Mouse (Mus musculus) intestine, postnatal 0 days (tissue): ENCODE data around the gene Pak6. TPM values are rescaled to one million over a fixed set of nuclear protein-coding genes. Genes with fewer than 3 reads are reported as not detected.

Experiments
- ATAC-seq: fragments of 200-750 bp; cut with Nextera tagmentation; 2 replicates; pipeline ENCODE4 v1.8.0; 2017; ENCODE audit warnings: mild to moderate bottlenecking, moderate TSS enrichment, moderate library complexity
- H3K27ac ChIP-seq: fragments of 300-500 bp; sonication (generic); 2 replicates; pipeline ENCODE4 v1.5.1; 2014; ENCODE audit warnings: mild to moderate bottlenecking, low read depth, low read length, moderate library complexity
- H3K27me3 ChIP-seq: fragments of 300-500 bp; sonication (generic); replicated peaks from 2 replicates; pipeline ENCODE4 v1.6.1; 2014; ENCODE audit warnings: low read length, mixed read lengths; ENCODE audit not compliant: control insufficient read depth, insufficient read depth
- H3K36me3 ChIP-seq: fragments of 300-500 bp; sonication (generic); 2 replicates; pipeline ENCODE4 v1.6.1; 2014; ENCODE audit warnings: mild to moderate bottlenecking, moderate library complexity; ENCODE audit not compliant: control insufficient read depth, insufficient read depth
- H3K4me1 ChIP-seq: fragments of 300-500 bp; sonication (generic); replicated peaks from 2 replicates; pipeline ENCODE4 v1.6.1; 2014; ENCODE audit warnings: antibody characterized with exemption, low read length, mixed read lengths; ENCODE audit not compliant: control insufficient read depth, insufficient read depth
- H3K4me2 ChIP-seq: fragments of 300-500 bp; sonication (generic); replicated peaks from 2 replicates; pipeline ENCODE4 v1.6.1; 2014; ENCODE audit warnings: low read depth, mild to moderate bottlenecking, moderate library complexity
- H3K4me3 ChIP-seq: fragments of 300-500 bp; sonication (generic); 2 replicates; pipeline ENCODE4 v1.5.1; 2014; ENCODE audit warnings: low read depth, low read length
- H3K9ac ChIP-seq: fragments of 300-500 bp; sonication (generic); 2 replicates; pipeline ENCODE4 v1.6.1; 2014; ENCODE audit warnings: mild to moderate bottlenecking, low read depth, low read length
- H3K9me3 ChIP-seq: fragments of 300-500 bp; sonication (generic); 2 replicates; pipeline ENCODE4 v1.6.1; 2016; ENCODE audit warnings: mixed run types; ENCODE audit not compliant: control insufficient read depth
- CTCF ChIP-seq: sonication (generic); IDR thresholded peaks from 2 replicates; pipeline ENCODE4 v1.5.1; 2016; ENCODE audit warnings: low read depth, mild to moderate bottlenecking, control low read depth, antibody characterized with exemption, moderate library complexity
- WGBS: fragments of 180-500 bp; shearing (Covaris S2); extraction: QIAGEN DNeasy Blood & Tissue Kit; methylation state at CpG from one replicate; pipeline ENCODE4 v1.1.7; 2014; 5-methylcytosine and 5-hydroxymethylcytosine counted together
- polyA plus RNA-seq: library from polyadenylated mRNA; unstranded; fragments of >200 nt; fragmentation: Nextera tagmentation; extraction: Ambion mirVana; gene quantifications from 2 replicates; pipeline ENCODE4 v1.2.1, GENCODE M21; 2015

The Pak6 gene
- polyA plus RNA-seq, 1 experiment from 2014 or later: 0.90 TPM

DNA sequence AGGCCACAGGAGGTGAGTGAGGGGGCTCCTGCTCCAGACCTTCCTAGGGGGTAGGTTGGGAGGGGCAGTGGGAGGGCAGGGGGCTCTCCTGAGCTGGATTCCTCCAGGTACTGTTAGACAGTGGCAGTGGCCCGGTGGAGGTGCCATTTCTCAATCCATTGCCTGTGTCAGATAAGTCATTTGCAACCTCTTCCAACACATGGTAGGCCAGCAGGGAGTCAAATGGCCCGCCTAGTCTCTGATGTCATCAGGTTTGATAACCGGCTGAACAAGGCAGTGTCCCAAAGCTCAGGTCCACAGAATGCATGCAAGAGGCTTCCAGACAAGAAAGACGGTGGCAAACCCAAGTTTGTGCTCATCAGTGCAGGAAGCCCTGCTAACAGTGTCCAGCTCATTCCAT lies 14.7 kb downstream of the Pak6 start:
- Histone ChIP-seq H3K9ac (0 out of 2 replicates have a peak overlapping the region, but pooled peaks have one; percentile 40), H3K4me2 (peak overlapping the region; percentile 93), H3K27me3 (peaks cover 21% of the 10 kb centered on the region), H3K36me3 (no peaks in the 10 kb centered on the region), H3K4me1 (no peaks in the 10 kb centered on the region), H3K27ac (no peak overlapping the region), H3K4me3 (peak overlapping the region; percentile 51), H3K9me3 (no peaks in the 10 kb centered on the region)
- ATAC-seq: peak; percentile 60; the same call in 1 of the 2 replicates
- 20% methylated on average over 4 of the region's 4 CpGs for WGBS
- TF ChIP-seq CTCF: no peak

DNA sequence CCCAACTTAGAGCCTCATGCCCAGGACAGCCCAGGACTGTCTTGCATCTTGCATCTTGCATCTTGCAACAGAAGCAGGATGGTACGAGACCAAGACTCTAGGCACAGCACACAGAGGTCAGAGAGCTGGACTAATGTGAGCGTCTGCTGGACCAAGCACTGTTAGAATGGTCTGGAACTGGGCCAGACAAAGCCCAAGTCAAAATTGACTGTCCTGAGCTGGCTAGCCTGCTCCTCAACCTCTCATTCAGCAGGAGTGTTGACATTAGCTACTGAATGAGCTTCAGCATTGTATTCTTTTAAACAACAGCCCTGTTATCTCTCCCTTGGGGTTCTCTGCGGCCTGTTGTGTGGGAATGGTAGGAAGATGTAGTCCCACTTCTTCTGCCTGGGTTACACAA lies 16.5 kb downstream of the Pak6 start:
- no peaks in the 10 kb centered on the region for H3K9me3 ChIP-seq
- H3K9ac ChIP-seq: no peak overlapping the region
- no peak overlapping the region for H3K27ac ChIP-seq
- no peaks in the 10 kb centered on the region for H3K36me3 ChIP-seq
- no peak overlapping the region for H3K4me3 ChIP-seq
- ATAC-seq: no peak
- no peaks in the 10 kb centered on the region for H3K4me1 ChIP-seq
- peaks cover 21% of the 10 kb centered on the region for H3K27me3 ChIP-seq
- 89% methylated on average over 3 of the region's 3 CpGs for WGBS
- no peak overlapping the region for H3K4me2 ChIP-seq
- TF ChIP-seq CTCF: no peak

DNA sequence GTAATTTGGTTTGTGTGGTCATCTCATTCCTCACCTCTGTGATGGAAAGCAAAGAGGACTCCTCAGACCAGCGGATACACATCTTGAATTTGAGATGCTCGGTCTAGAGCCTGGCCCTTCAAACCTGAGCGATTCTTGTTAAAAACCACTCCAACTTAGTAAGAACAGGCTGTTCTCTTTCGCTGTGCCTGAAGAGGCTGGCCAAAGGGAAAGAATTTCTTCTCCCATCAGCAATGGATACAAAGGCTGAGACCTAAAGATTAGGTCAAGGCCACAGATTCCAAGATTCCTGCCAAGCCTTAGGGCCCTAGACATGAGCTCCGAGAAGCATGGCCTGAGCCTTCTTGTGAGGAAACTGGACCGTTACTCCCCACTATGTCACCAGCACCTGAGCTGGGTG lies 17.8 kb downstream of the Pak6 start:
- H3K9ac ChIP-seq: no peak overlapping the region
- no peak overlapping the region for H3K4me3 ChIP-seq
- H3K4me1 ChIP-seq: no peaks in the 10 kb centered on the region
- H3K36me3 ChIP-seq: no peaks in the 10 kb centered on the region
- no peaks in the 10 kb centered on the region for H3K9me3 ChIP-seq
- no peak for ATAC-seq
- no peak for TF ChIP-seq CTCF
- whole genome bisulfite sequencing: 91% methylated on average over 6 of the region's 6 CpGs
- H3K27me3 ChIP-seq: peaks cover 12% of the 10 kb centered on the region
- H3K27ac ChIP-seq: no peak overlapping the region
- H3K4me2 ChIP-seq: no peak overlapping the region

DNA sequence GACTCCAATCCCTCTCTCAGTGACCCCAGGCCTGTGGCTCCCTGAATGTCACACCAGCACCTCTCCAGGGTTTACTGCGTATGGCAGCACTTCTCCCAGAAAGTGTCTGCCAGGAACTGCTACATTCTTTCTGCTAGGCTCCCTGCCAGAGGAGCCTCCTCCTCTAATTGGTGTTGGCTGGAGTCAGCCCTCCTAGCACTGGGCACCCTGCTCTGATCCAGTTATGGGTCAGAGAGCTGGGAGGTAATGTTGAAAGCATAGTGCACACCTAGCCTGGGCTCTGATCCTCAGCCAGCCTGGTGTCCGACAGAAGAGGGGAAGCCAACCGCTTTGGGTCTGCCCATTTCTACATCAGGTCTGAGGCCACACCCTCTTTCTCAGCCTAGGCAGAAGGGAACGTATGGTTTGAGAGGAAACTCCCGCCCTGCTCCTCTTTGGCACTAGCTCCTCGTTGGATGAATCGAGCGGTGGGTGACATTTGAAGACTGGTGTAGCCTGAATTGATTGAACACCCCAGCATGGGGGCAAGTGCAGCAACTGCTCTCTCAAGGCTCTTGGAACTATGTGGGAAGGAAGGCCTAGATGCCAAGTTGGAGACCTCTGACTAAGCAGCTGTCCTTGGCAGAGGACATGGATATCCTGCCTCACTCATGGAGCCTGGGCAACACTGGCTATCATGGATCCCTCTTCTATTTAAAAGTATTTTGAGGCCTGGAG lies 19.6 kb downstream of the Pak6 start:
- no peak for TF ChIP-seq CTCF
- no peak overlapping the region for H3K4me2 ChIP-seq
- WGBS: 58% methylated on average over 8 of the region's 8 CpGs
- H3K27ac ChIP-seq: no peak overlapping the region
- H3K9me3 ChIP-seq: no peaks in the 10 kb centered on the region
- ATAC-seq: no peak
- H3K9ac ChIP-seq: no peak overlapping the region
- H3K4me3 ChIP-seq: no peak overlapping the region
- H3K4me1 ChIP-seq: no peaks in the 10 kb centered on the region
- no peaks in the 10 kb centered on the region; the same call in 1 of the 2 replicates for H3K27me3 ChIP-seq
- H3K36me3 ChIP-seq: no peaks in the 10 kb centered on the region

GRCm38 (mm10) chr2:118685088-118685487 lies 22.0 kb downstream of the Pak6 start:
- H3K4me1 ChIP-seq: no peaks in the 10 kb centered on the region
- H3K4me2 ChIP-seq: no peak overlapping the region
- ATAC-seq: no peak
- no peak overlapping the region for H3K27ac ChIP-seq
- no peak overlapping the region for H3K4me3 ChIP-seq
- WGBS: 83% methylated on average over 4 of the region's 4 CpGs
- no peak overlapping the region for H3K9ac ChIP-seq
- H3K27me3 ChIP-seq: no peaks in the 10 kb centered on the region
- no peaks in the 10 kb centered on the region for H3K9me3 ChIP-seq
- no peaks in the 10 kb centered on the region for H3K36me3 ChIP-seq
- TF ChIP-seq CTCF: no peak

GRCm38 (mm10) chr2:118686693-118687092 lies 23.6 kb downstream of the Pak6 start:
- Histone ChIP-seq H3K9me3 (no peaks in the 10 kb centered on the region), H3K4me3 (no peak overlapping the region), H3K27ac (no peak overlapping the region), H3K4me1 (no peaks in the 10 kb centered on the region), H3K4me2 (no peak overlapping the region), H3K9ac (no peak overlapping the region), H3K36me3 (no peaks in the 10 kb centered on the region), H3K27me3 (no peaks in the 10 kb centered on the region)
- no peak for ATAC-seq
- no peak for TF ChIP-seq CTCF
- WGBS: 64% methylated on average over 8 of the region's 8 CpGs

- no peak overlapping the region for H3K27ac ChIP-seq
- no peaks in the 10 kb centered on the region for H3K36me3 ChIP-seq
- no peaks in the 10 kb centered on the region for H3K4me1 ChIP-seq
- no peak overlapping the region for H3K4me2 ChIP-seq
- no peak for TF ChIP-seq CTCF
- ATAC-seq: no peak
- WGBS: 84% methylated on average over 3 of the region's 3 CpGs
- no peaks in the 10 kb centered on the region for H3K27me3 ChIP-seq
- no peaks in the 10 kb centered on the region for H3K9me3 ChIP-seq
- no peak overlapping the region for H3K9ac ChIP-seq
- H3K4me3 ChIP-seq: no peak overlapping the region
Measured at GRCm38 (mm10) chr2:118687791-118688190, 24.7 kb downstream of the Pak6 start.
